Mouse (Mus musculus): ENCODE measurements around the gene Cxcl17. TPM values are rescaled to one million over a fixed set of nuclear protein-coding genes. Genes with fewer than 3 reads are reported as not detected.
"Not testable (repeated sequence)": the region's sequence is repeated elsewhere in the genome, so short reads cannot be mapped to it uniquely, and the experiment has no call there.

Gene Cxcl17
- 31.9 and 38.1 TPM in 2 replicates for polyA plus RNA-seq (2015; fragmentation: Nextera tagmentation; extraction: Ambion mirVana)

DNA sequence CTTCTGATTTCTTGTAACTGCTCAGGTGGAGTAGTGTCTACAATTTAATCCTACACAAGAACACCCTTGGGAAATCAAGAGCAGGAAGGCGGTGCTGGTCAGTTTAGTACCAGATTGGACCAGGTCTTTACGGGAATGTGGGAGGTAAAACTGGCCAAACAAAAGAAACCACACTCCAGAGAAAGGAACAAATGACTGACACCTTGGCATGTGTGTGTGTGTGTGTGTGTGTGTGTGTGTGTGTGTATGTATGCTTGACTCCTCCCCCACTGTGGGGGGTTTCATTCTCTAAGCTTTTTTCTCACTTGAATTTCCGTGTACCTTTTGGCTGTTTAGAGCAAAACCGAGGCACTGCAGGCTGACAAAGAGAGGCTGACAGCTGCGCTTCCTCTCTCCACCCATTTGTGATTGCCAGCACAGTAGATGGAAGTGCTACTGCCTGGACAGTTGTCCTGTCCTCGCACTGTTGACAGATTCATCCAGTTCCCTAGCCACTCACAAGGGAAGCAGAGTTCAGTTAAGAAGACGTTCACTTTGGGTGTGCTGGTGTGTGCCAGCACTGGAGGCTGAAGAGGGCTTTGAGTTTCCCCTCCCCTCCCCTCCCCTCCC is at the start of gene Cxcl17:
TSS of gene Cxcl17 (minus strand) at position 54 of the 609 bp plus-strand sequence.
- 39% methylated on average over 7 of the region's 7 CpGs for WGBS
- peak; percentile 54 for ATAC-seq

DNA sequence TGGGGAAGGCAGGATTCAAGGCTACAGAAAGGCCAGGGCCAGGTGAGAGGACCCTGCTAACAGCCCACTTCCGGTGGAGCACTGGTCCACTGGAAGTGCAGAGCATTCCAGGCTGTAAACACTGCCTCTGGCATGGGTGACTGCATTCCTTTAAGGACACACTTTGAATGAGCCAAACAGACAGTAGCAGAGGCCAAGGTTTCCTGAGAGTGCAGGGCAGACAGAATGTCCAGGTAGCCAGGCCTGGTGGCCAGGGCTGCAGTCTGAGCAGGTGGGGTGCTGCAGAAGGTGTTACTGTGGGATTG is 49.3 kb upstream of the Cxcl17 start:
- WGBS = no CpG with 5 or more reads among the region's 1 CpGs
- peak; percentile 28; the same call in 1 of the 2 replicates for ATAC-seq

More for the DNA sequence above, at the start of gene Cxcl17:
- H3K27ac ChIP-seq (ENCODE audit: low read length) = no peak within 1 kb of the TSS
- no peak within 1 kb of the TSS for H3K4me2 ChIP-seq (replicated peaks; ENCODE audit: low read depth, low read length)
- no peaks in the 10 kb centered on the region for H3K36me3 ChIP-seq (ENCODE audit: insufficient read depth, low read length)
- H3K4me3 ChIP-seq (ENCODE audit: low read depth, low read length) = no peak within 1 kb of the TSS
- DNase-seq (ENCODE audit: low spot score) = peak; percentile 56
- no peaks in the 10 kb centered on the region for H3K9me3 ChIP-seq (ENCODE audit: low read length)
- no peaks in the 10 kb centered on the region for H3K4me1 ChIP-seq (ENCODE audit: insufficient read depth, low read depth, low read length)
- TF ChIP-seq CTCF (IDR thresholded peaks at IDR 0.05) = no peak
- 0 out of 2 replicates have a peak, but pooled peaks have one; percentile 15 for TF ChIP-seq EP300 (IDR thresholded peaks at IDR 0.05)
- H3K9ac ChIP-seq (replicated peaks; ENCODE audit: low read depth) = no peak within 1 kb of the TSS
- no peaks in the 10 kb centered on the region for H3K27me3 ChIP-seq (replicated peaks; ENCODE audit: insufficient read depth, low read length)

DNA sequence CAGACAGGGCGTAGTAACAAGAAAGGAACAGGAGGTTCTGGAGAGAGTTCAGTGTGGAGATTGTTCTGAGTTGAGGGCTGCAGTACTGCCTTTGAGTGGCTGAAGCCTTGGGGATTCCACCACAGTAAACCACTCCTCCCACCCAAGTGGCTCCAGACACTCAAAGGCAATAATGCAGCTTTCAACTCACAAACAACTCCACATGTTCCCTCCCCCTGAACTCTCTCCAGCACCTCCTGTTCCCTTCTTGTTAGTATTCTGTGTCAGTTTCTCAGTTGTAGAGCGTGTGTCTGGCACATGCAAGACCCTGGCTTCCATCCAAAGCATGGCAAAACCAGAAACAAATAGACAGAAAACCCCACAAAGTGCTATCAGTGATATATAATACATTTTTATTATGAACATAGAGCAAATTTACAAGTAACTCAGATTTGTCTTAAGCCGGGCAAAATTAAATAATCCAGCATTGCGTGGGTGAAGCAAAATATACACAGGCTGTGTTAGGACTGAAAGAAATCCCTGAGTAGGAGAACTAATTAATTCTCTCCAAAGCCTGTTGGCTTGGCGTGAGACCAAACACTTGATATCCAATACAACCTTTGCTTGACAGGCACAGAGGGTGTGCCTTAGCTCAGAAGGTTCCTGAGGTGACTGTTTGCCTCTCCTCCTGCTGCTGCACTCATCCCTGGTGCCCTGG is 48.8 kb upstream of the Cxcl17 start:
- WGBS = 53% methylated on average over 4 of the region's 5 CpGs
- not testable (repeated sequence) for H3K9ac ChIP-seq (replicated peaks; ENCODE audit: low read depth); H3K36me3 ChIP-seq (ENCODE audit: insufficient read depth, low read length)

More for the DNA sequence above, 49.3 kb upstream of the Cxcl17 start:
- not testable (repeated sequence) for H3K9me3 ChIP-seq (ENCODE audit: low read length); H3K4me2 ChIP-seq (replicated peaks; ENCODE audit: low read depth, low read length); H3K27me3 ChIP-seq (replicated peaks; ENCODE audit: insufficient read depth, low read length); H3K9ac ChIP-seq (replicated peaks; ENCODE audit: low read depth); H3K36me3 ChIP-seq (ENCODE audit: insufficient read depth, low read length); H3K27ac ChIP-seq (ENCODE audit: low read length); H3K4me3 ChIP-seq (ENCODE audit: low read depth, low read length); H3K4me1 ChIP-seq (ENCODE audit: insufficient read depth, low read depth, low read length); DNase-seq (ENCODE audit: low spot score)

DNA sequence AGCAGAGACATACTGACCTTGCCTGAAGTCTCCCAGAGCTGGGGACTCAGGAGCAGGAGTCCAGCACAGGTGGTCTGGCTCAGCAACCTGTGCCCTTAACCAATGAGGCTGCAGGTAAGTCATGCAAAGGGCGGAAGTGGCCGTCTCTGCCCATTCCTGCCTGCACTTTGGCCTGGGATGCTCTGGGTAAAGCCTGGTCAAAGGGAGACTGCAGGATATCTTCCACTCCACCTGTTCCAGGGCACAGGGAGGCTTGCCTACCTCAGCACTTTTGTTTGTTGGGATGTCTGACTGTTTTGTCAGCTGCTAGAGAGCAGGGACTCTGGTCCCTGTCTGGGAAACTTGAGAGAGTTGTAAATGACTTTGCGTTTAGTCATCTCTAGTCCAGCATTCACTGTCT is 39.4 kb upstream of the Cxcl17 start:
- Histone ChIP-seq H3K9me3 (ENCODE audit: low read length) (no peaks in the 10 kb centered on the region), H3K27me3 (replicated peaks; ENCODE audit: insufficient read depth, low read length) (no peaks in the 10 kb centered on the region), H3K27ac (ENCODE audit: low read length) (no peak overlapping the region), H3K4me3 (ENCODE audit: low read depth, low read length) (no peak overlapping the region), H3K4me1 (ENCODE audit: insufficient read depth, low read depth, low read length) (no peaks in the 10 kb centered on the region), H3K9ac (replicated peaks; ENCODE audit: low read depth) (no peak overlapping the region), H3K4me2 (replicated peaks; ENCODE audit: low read depth, low read length) (no peak overlapping the region), H3K36me3 (ENCODE audit: insufficient read depth, low read length) (no peaks in the 10 kb centered on the region)
- DNase-seq (ENCODE audit: low spot score) (no peak), ATAC-seq (no peak)
- TF ChIP-seq EP300 (IDR thresholded peaks at IDR 0.05) (no peak), CTCF (IDR thresholded peaks at IDR 0.05) (no peak)
- 84% methylated on average over 3 of the region's 3 CpGs for WGBS

More for the DNA sequence above, 48.8 kb upstream of the Cxcl17 start:
- H3K4me2 ChIP-seq (replicated peaks; ENCODE audit: low read depth, low read length); DNase-seq (ENCODE audit: low spot score); H3K4me1 ChIP-seq (ENCODE audit: insufficient read depth, low read depth, low read length); H3K4me3 ChIP-seq (ENCODE audit: low read depth, low read length); H3K27me3 ChIP-seq (replicated peaks; ENCODE audit: insufficient read depth, low read length); H3K27ac ChIP-seq (ENCODE audit: low read length); H3K9me3 ChIP-seq (ENCODE audit: low read length): not testable (repeated sequence)
- ATAC-seq = peak; percentile 55

- DNase-seq (ENCODE audit: low spot score) (no peak), ATAC-seq (no peak)
- 24% methylated on average over 9 of the region's 9 CpGs for whole genome bisulfite sequencing
- Histone ChIP-seq H3K4me3 (ENCODE audit: low read depth, low read length) (no peak overlapping the region), H3K4me2 (replicated peaks; ENCODE audit: low read depth, low read length) (no peak overlapping the region), H3K27ac (ENCODE audit: low read length) (no peak overlapping the region), H3K9ac (replicated peaks; ENCODE audit: low read depth) (no peak overlapping the region), H3K27me3 (replicated peaks; ENCODE audit: insufficient read depth, low read length) (no peaks in the 10 kb centered on the region), H3K9me3 (ENCODE audit: low read length) (no peaks in the 10 kb centered on the region), H3K36me3 (ENCODE audit: insufficient read depth, low read length) (no peaks in the 10 kb centered on the region), H3K4me1 (ENCODE audit: insufficient read depth, low read depth, low read length) (no peaks in the 10 kb centered on the region)
- no peak for TF ChIP-seq EP300 (IDR thresholded peaks at IDR 0.05)
- TF ChIP-seq CTCF (IDR thresholded peaks at IDR 0.05) = no peak
Measured at GRCm38 (mm10) chr7:25449913-25450890, 37.5 kb upstream of the Cxcl17 start.

DNA sequence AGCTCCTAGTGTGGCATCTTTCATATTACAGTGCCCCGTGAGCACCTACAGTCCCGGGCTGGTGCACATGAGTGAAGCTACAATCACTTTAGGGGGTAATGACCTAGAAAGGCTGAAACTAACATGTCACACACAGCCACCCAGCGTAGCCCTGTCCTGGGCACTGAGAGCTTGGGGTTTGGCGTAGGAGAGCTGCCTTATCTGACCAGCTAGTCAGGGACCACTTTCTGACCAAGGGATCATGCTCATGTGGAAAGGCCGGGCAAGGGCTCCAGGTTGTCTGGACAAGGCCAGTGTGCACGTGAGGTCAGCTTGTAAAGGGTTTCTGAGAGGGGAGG is 28.1 kb upstream of the Cxcl17 start:
- Histone ChIP-seq H3K4me2 (replicated peaks; ENCODE audit: low read depth, low read length) (no peak overlapping the region), H3K9ac (replicated peaks; ENCODE audit: low read depth) (no peak overlapping the region), H3K36me3 (ENCODE audit: insufficient read depth, low read length) (no peaks in the 10 kb centered on the region), H3K27ac (ENCODE audit: low read length) (peak overlapping the region; percentile 81), H3K4me1 (ENCODE audit: insufficient read depth, low read depth, low read length) (peaks cover 16% of the 10 kb centered on the region; the same call in 1 of the 2 replicates), H3K4me3 (ENCODE audit: low read depth, low read length) (no peak overlapping the region), H3K27me3 (replicated peaks; ENCODE audit: insufficient read depth, low read length) (no peaks in the 10 kb centered on the region), H3K9me3 (ENCODE audit: low read length) (no peaks in the 10 kb centered on the region)
- 68% methylated on average over 6 of the region's 6 CpGs for WGBS
- DNase-seq (ENCODE audit: low spot score) = no peak
- TF ChIP-seq CTCF (IDR thresholded peaks at IDR 0.05) (no peak), EP300 (IDR thresholded peaks at IDR 0.05) (no peak)
- no peak for ATAC-seq

Data from lung, postnatal 0 days (tissue).